Mouse (Mus musculus) lung, embryonic 14.5 days (tissue): ENCODE data around the gene Nckap1l. TPM values are rescaled to one million over a fixed set of nuclear protein-coding genes. Genes with fewer than 3 reads are reported as not detected.
A peak's percentile ranks its signal among the peaks of the same experiment; 100 is the strongest.

Experiments used
- ATAC-seq: fragments of 200-750 bp; cut with Nextera tagmentation; 2 replicates; pipeline ENCODE4 v1.8.0; 2017; ENCODE audit warnings: mild to moderate bottlenecking, moderate TSS enrichment, moderate library complexity; ENCODE audit not compliant: insufficient read depth
- DNase-seq: peaks from one replicate; pipeline ENCODE4 v3.0.0-alpha.2; 2015
- H3K27ac ChIP-seq: fragments of 300-500 bp; sonication (generic); 2 replicates; pipeline ENCODE4 v1.5.1; 2014; ENCODE audit warnings: low read depth, mild to moderate bottlenecking, moderate library complexity
- H3K27me3 ChIP-seq: fragments of 300-500 bp; sonication (generic); 2 replicates; pipeline ENCODE4 v1.6.1; 2014; ENCODE audit warnings: low read length, control low read depth; ENCODE audit not compliant: insufficient read depth
- H3K36me3 ChIP-seq: fragments of 300-500 bp; sonication (generic); 2 replicates; pipeline ENCODE4 v1.6.1; 2014; ENCODE audit warnings: control low read depth; ENCODE audit not compliant: insufficient read depth
- H3K4me1 ChIP-seq: fragments of 300-500 bp; sonication (generic); 2 replicates; pipeline ENCODE4 v1.6.1; 2014; ENCODE audit warnings: antibody characterized with exemption, control low read depth; ENCODE audit not compliant: insufficient read depth
- H3K4me2 ChIP-seq: fragments of 300-500 bp; sonication (generic); 2 replicates; pipeline ENCODE4 v1.6.1; 2014; ENCODE audit warnings: mild to moderate bottlenecking
- H3K4me3 ChIP-seq: fragments of 300-500 bp; sonication (generic); 2 replicates; pipeline ENCODE4 v1.5.1; 2014; ENCODE audit warnings: low read depth, low read length
- H3K9ac ChIP-seq: fragments of 300-500 bp; sonication (generic); 2 replicates; pipeline ENCODE4 v1.6.1; 2014
- H3K9me3 ChIP-seq: fragments of 300-500 bp; sonication (generic); 2 replicates; pipeline ENCODE4 v1.6.1; 2016; ENCODE audit warnings: low read depth, low read length, control low read depth
- CTCF ChIP-seq: IDR thresholded peaks from 2 replicates; pipeline ENCODE4 v1.5.1; 2016; ENCODE audit warnings: antibody characterized with exemption, low read depth
- WGBS: fragments of 180-500 bp; shearing (Covaris S2); extraction: QIAGEN DNeasy Blood & Tissue Kit; methylation state at CpG from one replicate; pipeline ENCODE4 v1.1.7; 2014; 5-methylcytosine and 5-hydroxymethylcytosine counted together
- polyA plus RNA-seq: library from polyadenylated mRNA; unstranded; fragments of >200 nt; fragmentation: Nextera tagmentation; extraction: Ambion mirVana; gene quantifications from 2 replicates; pipeline ENCODE4 v1.2.1, GENCODE M21; 2014

The Nckap1l gene
- polyA plus RNA-seq, 1 experiment from 2014 or later = 2.6 TPM

GRCm38 (mm10) chr15:103537822-103538213, 84.2 kb downstream of the Nckap1l start, which contains the start of gene Ppp1r1a:
Ppp1r1a (minus strand) TSS chr15:103538003.
- no peak for TF ChIP-seq CTCF
- no peak within 1 kb of the TSS; the same call in 1 of the 2 replicates for H3K27ac ChIP-seq
- DNase-seq = peak; percentile 76
- no peaks in the 10 kb centered on the region for H3K36me3 ChIP-seq
- WGBS = under 1% methylated on average over 36 of the region's 36 CpGs
- H3K4me2 ChIP-seq = peak within 1 kb of the TSS; percentile 96
- peaks cover 11% of the 10 kb centered on the region for H3K27me3 ChIP-seq
- peak within 1 kb of the TSS; percentile 60 for H3K9ac ChIP-seq
- H3K4me1 ChIP-seq = no peaks in the 10 kb centered on the region
- H3K4me3 ChIP-seq = peak within 1 kb of the TSS; percentile 60
- no peaks in the 10 kb centered on the region for H3K9me3 ChIP-seq
- ATAC-seq = peak; percentile 93

GRCm38 (mm10) chr15:103539259-103539658, 85.7 kb downstream of the Nckap1l start:
- Histone ChIP-seq H3K9ac (no peak overlapping the region), H3K27ac (no peak overlapping the region), H3K4me3 (no peak overlapping the region), H3K36me3 (no peaks in the 10 kb centered on the region), H3K9me3 (no peaks in the 10 kb centered on the region), H3K4me1 (no peaks in the 10 kb centered on the region), H3K27me3 (peaks cover 11% of the 10 kb centered on the region), H3K4me2 (no peak overlapping the region)
- WGBS = 47% methylated on average over 2 of the region's 2 CpGs
- no peak for ATAC-seq
- TF ChIP-seq CTCF = no peak
- DNase-seq = no peak

- Histone ChIP-seq H3K36me3 (no peaks in the 10 kb centered on the region), H3K9me3 (no peaks in the 10 kb centered on the region), H3K27me3 (peaks cover 11% of the 10 kb centered on the region), H3K9ac (no peak overlapping the region), H3K27ac (no peak overlapping the region), H3K4me1 (no peaks in the 10 kb centered on the region), H3K4me2 (no peak overlapping the region), H3K4me3 (no peak overlapping the region)
- 64% methylated on average over 1 of the region's 1 CpGs for WGBS
- no peak for TF ChIP-seq CTCF
- no peak for DNase-seq
- no peak for ATAC-seq
Observed at GRCm38 (mm10) chr15:103540646-103541045, 87.1 kb downstream of the Nckap1l start.

GRCm38 (mm10) chr15:103542526-103542925, 88.9 kb downstream of the Nckap1l start:
- H3K36me3 ChIP-seq = no peaks in the 10 kb centered on the region
- no peaks in the 10 kb centered on the region for H3K4me1 ChIP-seq
- no peak for TF ChIP-seq CTCF
- no peak overlapping the region for H3K4me2 ChIP-seq
- no peak overlapping the region for H3K27ac ChIP-seq
- no peak for ATAC-seq
- DNase-seq = no peak
- no peak overlapping the region for H3K9ac ChIP-seq
- H3K9me3 ChIP-seq = no peaks in the 10 kb centered on the region
- H3K4me3 ChIP-seq = no peak overlapping the region
- H3K27me3 ChIP-seq = peaks cover under 1% of the 10 kb centered on the region; the same call in 1 of the 2 replicates

- no peak for DNase-seq
- Histone ChIP-seq H3K36me3 (no peaks in the 10 kb centered on the region), H3K4me2 (no peak overlapping the region)
Observed at GRCm38 (mm10) chr15:103547983-103548382, 94.4 kb downstream of the Nckap1l start.

More at GRCm38 (mm10) chr15:103547983-103548382, 94.4 kb downstream of the Nckap1l start:
- TF ChIP-seq CTCF = peak; percentile 23; the same call in 1 of the 2 replicates
- H3K4me3 ChIP-seq = no peak overlapping the region
- no peaks in the 10 kb centered on the region for H3K4me1 ChIP-seq
- H3K9me3 ChIP-seq = no peaks in the 10 kb centered on the region
- H3K27ac ChIP-seq = no peak overlapping the region
- ATAC-seq = no peak
- no peaks in the 10 kb centered on the region for H3K27me3 ChIP-seq
- no peak overlapping the region for H3K9ac ChIP-seq
- WGBS = 71% methylated on average over 3 of the region's 3 CpGs

Other genes starting within 250 kb of the Nckap1l start
- gene Cbx5, start 214.0 kb upstream of the Nckap1l start, polyA plus RNA-seq = 144 and 151 TPM in 2 replicates
- gene Hnrnpa1, start 213.4 kb upstream of the Nckap1l start, polyA plus RNA-seq = 1,022 and 1,035 TPM in 2 replicates
- 3.9 TPM in 2 replicates for gene Nfe2, start 195.4 kb upstream of the Nckap1l start, polyA plus RNA-seq
- gene Copz1, start 181.1 kb upstream of the Nckap1l start, polyA plus RNA-seq = 304 and 306 TPM in 2 replicates
- gene Gpr84, start 143.2 kb upstream of the Nckap1l start, polyA plus RNA-seq = 0.61 TPM in 1 of 2 replicates, not detected in the other
- gene Zfp385a, start 113.7 kb upstream of the Nckap1l start, polyA plus RNA-seq = 11.8 and 12.0 TPM in 2 replicates
- 46.7 and 47.7 TPM in 2 replicates for gene Itga5, start 87.0 kb upstream of the Nckap1l start, polyA plus RNA-seq
- not detected in 2 replicates for gene Gtsf1, start 23.3 kb upstream of the Nckap1l start, polyA plus RNA-seq
- gene Gtsf2, start 5.3 kb upstream of the Nckap1l start, polyA plus RNA-seq = not detected in 2 replicates
- 1.8 and 2.5 TPM in 2 replicates for gene Pde1b, start 49.2 kb downstream of the Nckap1l start, polyA plus RNA-seq
- gene Ppp1r1a, start 84.2 kb downstream of the Nckap1l start, polyA plus RNA-seq = 6.3 and 6.9 TPM in 2 replicates
- gene Glycam1, start 111.3 kb downstream of the Nckap1l start, polyA plus RNA-seq = not detected in 2 replicates